Mouse (Mus musculus) heart, postnatal 0 days (tissue): ENCODE measurements around the gene Lrr1.

ENCODE experiments used
- CTCF ChIP-seq: IDR thresholded peaks from 2 replicates; pipeline ENCODE4 v1.5.1; 2016; ENCODE audit warnings: antibody characterized with exemption, control low read depth, low read depth
- EP300 ChIP-seq: IDR thresholded peaks from 2 replicates; pipeline ENCODE4 v1.6.1; 2016; ENCODE audit warnings: antibody characterized with exemption, low read depth

- TF ChIP-seq CTCF (no peak), EP300 (no peak)
Observed at GRCm38 (mm10) chr12:69198985-69199384, 30.4 kb downstream of the Lrr1 start.
